Mouse (Mus musculus) layer of hippocampus, adult 9-11 months (tissue): ENCODE measurements at regions not wholly inside any gene's neighbourhood (a gene's known extent, or its start where the extent isn't known, plus 50 kb on each side); places are given as distances from the start of the nearest gene placed in this dataset.

Experiments used
- DNase-seq: peaks from one replicate; pipeline ENCODE4 v3.0.0; 2022

DNA sequence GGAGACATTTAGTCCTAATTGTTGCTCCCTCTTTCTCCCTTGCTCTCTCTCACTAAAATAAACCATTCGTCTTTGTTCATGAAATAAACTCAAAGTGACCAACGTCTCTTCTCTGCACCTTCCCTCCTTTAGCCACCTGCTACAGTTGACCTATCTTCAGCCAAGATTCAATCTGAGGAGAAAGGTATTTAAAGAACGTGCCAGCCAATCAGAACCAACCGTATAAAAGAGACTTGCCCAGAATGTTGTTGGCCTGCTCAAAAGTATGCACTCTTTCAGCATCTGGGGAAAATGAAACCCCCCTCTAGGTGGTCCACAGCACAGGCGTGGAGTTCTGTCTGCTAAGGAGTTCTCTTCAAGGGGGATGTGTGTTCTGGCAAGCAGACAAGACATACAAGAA lies 60.0 kb upstream of the Fer start:
- no peak for DNase-seq

DNA sequence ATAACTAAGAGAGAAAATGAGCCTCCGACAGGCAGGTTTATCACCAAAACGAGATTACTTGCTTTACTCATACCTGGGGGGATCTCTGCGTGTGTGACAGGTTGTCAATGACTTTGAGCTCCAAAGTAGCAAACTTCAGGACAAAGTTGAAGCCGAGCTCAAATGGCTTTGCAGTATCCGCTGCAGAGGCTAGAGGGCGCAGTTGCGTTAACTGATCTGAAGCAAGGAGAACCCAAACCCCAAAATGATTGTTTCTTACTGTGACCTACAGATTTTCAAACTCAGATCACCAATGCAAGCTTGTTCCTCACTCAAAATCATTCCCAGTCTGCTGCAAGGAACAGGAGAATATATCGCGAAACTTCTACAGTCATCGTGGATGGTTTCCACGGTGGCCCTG lies 59.3 kb upstream of the Fer start:
- DNase-seq, result peak; percentile 49

DNA sequence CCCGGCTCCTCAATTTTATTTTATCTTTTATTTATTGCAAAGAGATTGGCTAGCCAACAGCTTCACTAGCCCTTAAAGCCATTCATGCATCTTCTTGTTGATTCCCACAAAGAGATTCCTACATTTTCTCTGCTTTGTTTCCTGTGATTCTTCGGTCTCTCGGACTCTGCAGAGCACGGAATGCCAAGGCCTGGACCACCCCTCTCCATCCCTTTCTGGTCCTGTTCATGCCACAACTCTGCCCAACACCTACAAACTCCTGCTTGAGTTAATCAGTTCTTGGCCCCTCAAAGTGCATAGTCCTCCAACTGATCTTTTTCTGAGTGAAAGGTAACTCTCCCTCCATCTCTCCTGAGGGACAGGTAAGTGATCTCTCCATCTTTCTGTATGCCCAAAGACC lies 58.4 kb upstream of the Fer start:
- no peak for DNase-seq

DNA sequence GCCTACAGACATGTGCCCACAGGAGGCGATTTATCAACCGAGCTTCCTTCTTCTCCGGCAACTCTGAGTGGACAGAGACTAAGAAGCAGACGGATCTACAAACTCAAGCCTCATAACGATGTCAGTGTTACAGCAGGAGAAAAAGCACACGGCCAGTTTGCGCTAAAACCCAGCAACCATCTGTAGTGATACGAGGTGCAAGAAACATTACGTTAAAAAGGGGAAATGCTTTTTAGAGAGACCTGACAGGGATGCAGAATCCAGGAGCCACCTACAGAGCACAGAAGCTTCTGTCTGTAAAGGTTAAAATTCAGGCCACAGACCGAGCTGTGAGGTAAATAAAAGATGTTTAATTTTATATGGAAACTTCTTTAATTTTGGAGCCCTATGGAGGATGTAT lies 56.5 kb upstream of the Fer start:
- DNase-seq, result no peak

DNA sequence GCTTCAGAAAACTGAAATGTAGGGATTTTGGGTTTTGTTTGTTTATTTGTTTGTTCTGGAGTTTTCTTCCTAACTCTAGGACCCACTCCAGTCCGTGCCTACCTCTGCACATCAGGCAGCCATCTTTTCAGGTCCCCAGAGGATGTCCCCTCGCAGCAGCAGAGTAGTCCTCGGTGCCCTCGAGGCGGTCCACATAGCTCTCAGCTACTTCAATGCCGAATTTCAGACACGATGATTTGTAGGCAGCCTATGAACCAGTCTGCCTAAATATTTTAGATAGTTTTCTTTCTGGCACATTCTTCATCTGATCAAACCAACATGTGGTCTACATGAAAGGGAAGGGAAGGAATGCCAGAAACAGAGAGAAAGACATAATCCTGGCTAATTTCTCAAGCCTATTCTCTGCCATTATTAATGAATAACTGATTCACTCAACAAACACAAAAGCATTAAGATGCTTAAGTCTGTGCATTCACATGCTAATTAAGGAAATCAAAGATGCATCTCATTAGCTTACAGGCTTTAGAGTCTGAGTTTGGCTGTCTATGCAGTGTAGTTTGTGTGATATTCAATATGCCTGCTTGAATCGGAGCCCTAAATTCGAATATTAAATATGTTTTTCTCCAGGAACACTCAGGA lies 55.2 kb upstream of the Fer start:
- DNase-seq, result no peak

DNA sequence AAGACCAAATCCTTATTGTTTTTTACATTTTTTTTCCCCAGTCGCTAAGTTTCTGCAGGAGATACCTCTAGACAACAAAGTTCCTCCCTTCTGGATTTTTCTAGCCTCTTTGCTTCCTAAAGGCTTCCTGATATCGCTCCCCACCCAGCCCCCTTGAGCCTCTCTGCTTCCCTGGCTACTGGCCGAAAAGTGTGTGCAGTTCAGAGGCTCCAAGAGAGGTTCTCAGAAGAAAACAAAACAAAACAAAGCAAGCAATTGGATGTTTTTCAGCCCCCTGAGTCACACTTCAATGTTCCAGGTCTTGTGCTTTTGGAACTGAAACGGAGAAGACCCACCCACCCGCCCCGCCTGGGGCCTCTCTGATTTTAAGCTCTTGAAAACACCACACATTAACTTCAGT lies 54.1 kb upstream of the Fer start:
- DNase-seq, result no peak

DNA sequence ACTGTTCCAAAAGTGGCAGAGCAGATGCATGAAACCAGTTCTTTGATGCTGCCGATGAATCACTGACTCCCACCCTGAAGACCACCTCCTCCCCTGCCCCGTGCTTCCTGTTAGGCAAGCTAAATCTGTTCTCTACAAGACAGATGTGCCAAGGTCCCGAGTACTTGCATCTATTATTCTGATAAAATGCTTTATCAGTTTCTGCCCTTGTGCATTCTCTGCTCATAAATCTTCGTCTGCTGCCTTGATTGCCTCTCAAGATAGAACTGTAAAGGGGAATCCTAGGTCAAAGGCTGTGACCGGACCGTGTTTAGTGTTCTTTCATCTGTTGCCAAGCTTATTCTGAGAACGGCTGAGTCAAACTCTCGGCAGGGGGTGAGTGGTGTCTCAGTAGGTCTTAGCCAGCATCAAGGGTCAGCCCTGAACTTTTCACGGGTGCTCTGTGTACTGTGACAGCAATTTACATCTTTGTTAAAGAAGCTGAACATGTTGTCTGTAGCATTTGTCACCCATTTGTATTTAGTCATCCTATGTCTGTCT lies 51.5 kb upstream of the Fer start:
- DNase-seq, result no peak

DNA sequence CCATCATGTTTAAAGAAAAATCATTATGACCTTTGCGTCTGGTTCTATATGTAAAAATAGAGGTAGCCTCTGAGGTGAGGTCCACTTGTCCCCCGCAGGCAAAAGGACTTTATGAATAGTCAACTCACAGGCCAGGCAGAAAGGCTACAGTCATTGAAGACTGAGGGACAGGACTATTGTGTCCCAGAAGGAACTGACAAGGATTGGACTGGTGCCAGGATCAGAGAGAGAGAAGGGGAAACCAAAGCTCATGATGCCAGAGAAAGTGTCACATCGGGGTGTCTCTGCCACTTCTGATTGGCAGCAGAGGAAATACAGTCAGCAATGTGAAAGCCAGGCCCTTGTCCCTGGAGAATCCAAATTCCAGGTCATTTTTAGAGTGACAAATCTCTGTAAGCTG lies 50.3 kb upstream of the Fer start:
- DNase-seq, result no peak
